17 mouse cellular contexts compared by ENCODE assay signal in the genomic region with DNA sequence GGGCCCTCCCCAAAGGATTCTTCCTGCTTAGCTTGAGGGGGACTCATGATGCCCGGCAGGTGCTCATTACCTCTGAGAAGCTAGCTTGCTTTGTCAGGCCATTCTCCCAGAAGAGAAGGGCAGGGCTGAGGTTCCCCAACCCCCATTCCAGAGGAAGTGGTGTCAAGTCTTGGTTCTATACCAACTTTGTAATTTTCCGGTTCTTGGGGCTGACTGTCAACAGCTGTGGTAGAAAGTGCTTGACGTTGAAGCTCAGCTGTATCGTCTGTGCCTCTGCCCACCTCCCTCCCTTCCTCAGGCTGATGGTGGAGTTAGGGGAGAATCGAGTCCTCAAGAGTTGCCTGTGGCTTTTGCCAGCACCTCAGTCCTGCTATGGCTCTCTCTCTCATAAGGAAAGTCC. TPM values are rescaled to one million over a fixed set of nuclear protein-coding genes. Genes with fewer than 3 reads are reported as not detected.
DNase-seq lines count a peak whose midpoint lies in the region; ATAC-seq and TF ChIP-seq lines count a peak whose summit lies in the region.
"Had no signal": no experiment of that assay in that cellular context is flagged by ENCODE, and none has a peak within 500 bp of the region (broad histone marks: within the 10 kb centered on the region; RNA-seq: fewer than 3 reads in every experiment).

No protein-coding gene starts in this region.

- H3K4me2 ChIP-seq in heart, embryonic 16.5 days (ENCODE audit: low read depth, low read length), result no peak overlapping the region
- no peak overlapping the region for H3K4me2 ChIP-seq in midbrain, postnatal 0 days (ENCODE audit: low read depth, low read length, poor library complexity, severe bottlenecking)
- H3K4me2 ChIP-seq: heart, embryonic 15.5 days; hindbrain, embryonic 14.5 days; limb, embryonic 12.5 days had no signal

- WGBS in heart, embryonic 16.5 days, result 54% methylated on average over 5 of the region's 5 CpGs
- WGBS in midbrain, postnatal 0 days, result 83% methylated on average over 5 of the region's 5 CpGs

- no peak overlapping the region for H3K27ac ChIP-seq in heart, embryonic 16.5 days (ENCODE audit: low read length)
- H3K27ac ChIP-seq in midbrain, postnatal 0 days (ENCODE audit: low read depth, low read length), result no peak overlapping the region
- H3K27ac ChIP-seq: heart, embryonic 15.5 days; hindbrain, embryonic 14.5 days; limb, embryonic 12.5 days; midbrain, embryonic 10.5 days had no signal

- peaks cover 14% of the 10 kb centered on the region for H3K4me1 ChIP-seq in heart, embryonic 16.5 days (ENCODE audit: control insufficient read depth, insufficient read depth, low read length)
- H3K4me1 ChIP-seq in midbrain, postnatal 0 days (ENCODE audit: insufficient read depth, low read length), result no peaks in the 10 kb centered on the region
- H3K4me1 ChIP-seq: limb, embryonic 12.5 days; midbrain, embryonic 10.5 days had no signal

- no peak overlapping the region for H3K4me3 ChIP-seq in heart, embryonic 16.5 days (ENCODE audit: low read length)
- H3K4me3 ChIP-seq in midbrain, postnatal 0 days (ENCODE audit: low read depth, low read length), result no peak overlapping the region
- H3K4me3 ChIP-seq: heart, embryonic 15.5 days; limb, embryonic 12.5 days; midbrain, embryonic 10.5 days; myocyte had no signal

- no peak for DNase-seq in heart, adult 9 months (ENCODE audit: low spot score in 2 of 2)
- peak; percentile 83 for DNase-seq in T-cell, adult 2 months (ENCODE audit: low spot score)
- peak; percentile 62 for DNase-seq in thymus, postnatal 25 days
- no peak for DNase-seq in urinary bladder, adult 18-20 months (ENCODE audit: low spot score in 2 of 2)
- DNase-seq in midbrain, postnatal 0 days (ENCODE audit: low spot score), result no peak
- no peak for DNase-seq in adrenal gland, adult 18-20 months (ENCODE audit: low spot score in 2 of 2)
- DNase-seq: cerebellum, adult 18-20 months; kidney, adult 18-20 months; right cerebral cortex, postnatal 25 days had no signal

- TF ChIP-seq CTCF in midbrain, postnatal 0 days (IDR thresholded peaks at IDR 0.05), result no peak

- ATAC-seq in heart, embryonic 16.5 days (replicated peaks; ENCODE audit: extremely low read depth, insufficient read depth, low FRiP score), result peak; percentile 19; the same call in 1 of the 2 replicates
- ATAC-seq in megakaryocyte progenitor cell, adult 5-6 weeks (replicated peaks; ENCODE audit: poor library complexity), result peak; percentile 58
- ATAC-seq in midbrain, postnatal 0 days (ENCODE audit: low FRiP score), result no peak

- no peaks in the 10 kb centered on the region for H3K27me3 ChIP-seq in heart, embryonic 16.5 days (ENCODE audit: control insufficient read depth, insufficient read depth, low read length)
- H3K27me3 ChIP-seq in midbrain, postnatal 0 days (ENCODE audit: insufficient read depth, low read length), result no peaks in the 10 kb centered on the region
- H3K27me3 ChIP-seq: heart, embryonic 15.5 days; limb, embryonic 12.5 days had no signal

- no peak overlapping the region for H3K9ac ChIP-seq in heart, embryonic 16.5 days (ENCODE audit: low read length)
- no peak overlapping the region for H3K9ac ChIP-seq in midbrain, postnatal 0 days (replicated peaks; ENCODE audit: low read length, poor library complexity, severe bottlenecking)
- H3K9ac ChIP-seq: heart, embryonic 15.5 days; hindbrain, embryonic 14.5 days; limb, embryonic 12.5 days had no signal

- H3K9me3 ChIP-seq in heart, embryonic 16.5 days (replicated peaks; ENCODE audit: control insufficient read depth, low read length), result no peaks in the 10 kb centered on the region
- H3K9me3 ChIP-seq in midbrain, postnatal 0 days (ENCODE audit: low read length), result no peaks in the 10 kb centered on the region
- H3K9me3 ChIP-seq: heart, embryonic 15.5 days; limb, embryonic 12.5 days; midbrain, embryonic 10.5 days had no signal

- H3K36me3 ChIP-seq in heart, embryonic 16.5 days (ENCODE audit: control insufficient read depth, insufficient read depth), result no peaks in the 10 kb centered on the region
- H3K36me3 ChIP-seq in midbrain, postnatal 0 days (ENCODE audit: insufficient read depth, low read length), result no peaks in the 10 kb centered on the region
- H3K36me3 ChIP-seq: heart, embryonic 15.5 days; limb, embryonic 12.5 days; midbrain, embryonic 10.5 days had no signal

RNA-seq across cellular contexts. Expression of a gene that starts 18.1 kb away (rescaled TPM):
- polyA plus RNA-seq in heart, embryonic 16.5 days (2015; fragmentation: Nextera tagmentation; extraction: Ambion mirVana), result 0.01 TPM in 1 of 2 replicates, not detected in the other
- total RNA-seq in megakaryocyte progenitor cell, adult 5-6 weeks (2015), result not detected in 2 replicates
- 0.07 TPM in 1 of 2 replicates, not detected in the other for total RNA-seq in megakaryocyte progenitor cell, adult 5-6 weeks (2017)
- under 0.01 TPM in 2 replicates for total RNA-seq in midbrain, postnatal 0 days (2014; rRNA removed)
- polyA plus RNA-seq in midbrain, postnatal 0 days (2015; fragmentation: Nextera tagmentation; extraction: Ambion mirVana), result 0.01 and 0.33 TPM in 2 replicates
- total RNA-seq in adrenal gland, adult 18-20 months (2021), result under 1 TPM in 1 of 2 experiments, not detected in 1; 0.03 TPM
- polyA plus RNA-seq: large intestine, adult 2 months; limb, embryonic 12.5 days; midbrain, embryonic 10.5 days; myocyte had no signal

RNA-seq across cellular contexts. Expression of a gene that starts 59.6 kb away (rescaled TPM):
- 3.5 and 4.0 TPM in 2 replicates for polyA plus RNA-seq in heart, embryonic 16.5 days (2015; fragmentation: Nextera tagmentation; extraction: Ambion mirVana)
- total RNA-seq in megakaryocyte progenitor cell, adult 5-6 weeks (2015), result 2.0 and 2.2 TPM in 2 replicates
- 4.0 and 5.3 TPM in 2 replicates for total RNA-seq in megakaryocyte progenitor cell, adult 5-6 weeks (2017)
- 1.5 and 1.7 TPM in 2 replicates for total RNA-seq in midbrain, postnatal 0 days (2014; rRNA removed)
- 0.62 and 0.83 TPM in 2 replicates for polyA plus RNA-seq in midbrain, postnatal 0 days (2015; fragmentation: Nextera tagmentation; extraction: Ambion mirVana)
- total RNA-seq in adrenal gland, adult 18-20 months (2021), result 10 to 100 TPM; 12.6 to 14.7 TPM

Comparison
In these comparisons a context has a peak if more than half of its experiments do, and no peak if none do; other contexts are left out.
1. DNase-seq: peak in T-cell, adult 2 months (single experiment) and thymus, postnatal 25 days (single experiment); none in heart, adult 9 months (0 of 2), urinary bladder, adult 18-20 months (0 of 2), midbrain, postnatal 0 days (single experiment) and adrenal gland, adult 18-20 months (0 of 2).